Mouse (Mus musculus): ENCODE measurements at regions not wholly inside any gene's neighbourhood (a gene's known extent, or its start where the extent isn't known, plus 50 kb on each side); places are given as distances from the start of the nearest gene placed in this dataset.

- TF ChIP-seq CTCF (IDR thresholded peaks at IDR 0.05; ENCODE audit: borderline replicate concordance, insufficient read depth, low read depth, low read length) (no peak), POLR2A (IDR thresholded peaks at IDR 0.05; ENCODE audit: borderline replicate concordance, insufficient read depth, low read length) (no peak)
Observed at GRCm38 (mm10) chr7:40072478-40072877, 554.9 kb downstream of the Zfp619 start.

Data from cerebellum, adult 2 months (tissue).